8 mouse cellular contexts compared by ENCODE assay signal in genomic region chr6:125009129-125009180, GRCm38 (mm10). TPM values are rescaled to one million over a fixed set of nuclear protein-coding genes. Genes with fewer than 3 reads are reported as not detected.
DNase-seq lines count a peak whose midpoint lies in the region; ATAC-seq and TF ChIP-seq lines count a peak whose summit lies in the region.

Gene Zfp384, plus strand, starts transcription at chr6:125009145.

- DNase-seq in frontal cortex, adult 2 months (ENCODE audit: extremely low spot score in 1 of 2, low spot score in 1 of 2): no peak
- no peak for DNase-seq in frontal cortex, postnatal 36 days (ENCODE audit: low spot score in 2 of 2)
- DNase-seq in adrenal gland, postnatal 14 days: no peak
- no peak for DNase-seq in gastrocnemius, postnatal 25 days
- no peak for DNase-seq in midbrain, embryonic 11.5 days (ENCODE audit: low spot score, missing footprints)
- no peak for DNase-seq in cerebellum, postnatal 14 days
- no peak for DNase-seq in frontal cortex, postnatal 25 days (ENCODE audit: low spot score in 2 of 2)

- H3K9ac ChIP-seq in intestine, postnatal 0 days (ENCODE audit: low read depth, low read length): peak within 1 kb of the TSS; percentile 99
- H3K9ac ChIP-seq in midbrain, embryonic 11.5 days (ENCODE audit: low read length): peak within 1 kb of the TSS; percentile 94

- H3K4me3 ChIP-seq in intestine, postnatal 0 days (ENCODE audit: low read depth, low read length): peak within 1 kb of the TSS; percentile 84
- peak within 1 kb of the TSS; percentile 93 for H3K4me3 ChIP-seq in midbrain, embryonic 11.5 days (ENCODE audit: low read depth, low read length)

- TF ChIP-seq CTCF in intestine, postnatal 0 days (IDR thresholded peaks at IDR 0.05; ENCODE audit: low read depth): no peak

- peaks cover 21% of the 10 kb centered on the region for H3K36me3 ChIP-seq in intestine, postnatal 0 days (ENCODE audit: control insufficient read depth, insufficient read depth)
- 0 out of 2 replicates have a peak, but pooled peaks cover 2% of the 10 kb centered on the region for H3K36me3 ChIP-seq in midbrain, embryonic 11.5 days (ENCODE audit: control insufficient read depth, insufficient read depth, low read length)

- peak within 1 kb of the TSS; percentile 99 for H3K27ac ChIP-seq in intestine, postnatal 0 days (ENCODE audit: low read depth, low read length)
- H3K27ac ChIP-seq in midbrain, embryonic 11.5 days (ENCODE audit: low read depth, low read length): peak within 1 kb of the TSS; percentile 92

- peaks cover 5% of the 10 kb centered on the region; the same call in 1 of the 2 replicates for H3K4me1 ChIP-seq in intestine, postnatal 0 days (replicated peaks; ENCODE audit: control insufficient read depth, insufficient read depth, low read length)
- H3K4me1 ChIP-seq in midbrain, embryonic 11.5 days (ENCODE audit: control insufficient read depth, insufficient read depth, low read length): peaks cover 4% of the 10 kb centered on the region

- no peaks in the 10 kb centered on the region for H3K9me3 ChIP-seq in intestine, postnatal 0 days (ENCODE audit: control insufficient read depth)
- no peaks in the 10 kb centered on the region for H3K9me3 ChIP-seq in midbrain, embryonic 11.5 days (ENCODE audit: control insufficient read depth, low read length)

- WGBS in intestine, postnatal 0 days: 0% methylated on average over 3 of the region's 3 CpGs
- 0% methylated on average over 2 of the region's 3 CpGs for WGBS in midbrain, embryonic 11.5 days

- no peak for ATAC-seq in intestine, postnatal 0 days
- ATAC-seq in midbrain, embryonic 11.5 days (ENCODE audit: low FRiP score): no peak

- peak within 1 kb of the TSS; percentile 74 for H3K4me2 ChIP-seq in intestine, postnatal 0 days (replicated peaks; ENCODE audit: low read depth)
- H3K4me2 ChIP-seq in midbrain, embryonic 11.5 days: peak within 1 kb of the TSS; percentile 67

- no peaks in the 10 kb centered on the region for H3K27me3 ChIP-seq in intestine, postnatal 0 days (replicated peaks; ENCODE audit: control insufficient read depth, insufficient read depth, low read length)
- no peaks in the 10 kb centered on the region for H3K27me3 ChIP-seq in midbrain, embryonic 11.5 days (ENCODE audit: control insufficient read depth, insufficient read depth, low read length)

RNA-seq across cellular contexts. Expression of gene Zfp384, which starts in this region (rescaled TPM):
- polyA plus RNA-seq in frontal cortex, adult 2 months (2012; rRNA removed): 49.5 and 54.7 TPM in 2 replicates
- total RNA-seq in adrenal gland, postnatal 14 days (2021): 47.2 and 50.4 TPM in 2 replicates
- total RNA-seq in gastrocnemius, postnatal 25 days (2021): 10 to 100 TPM; 18.5 to 19.3 TPM
- polyA plus RNA-seq in intestine, postnatal 0 days (2015; fragmentation: Nextera tagmentation; extraction: Ambion mirVana): 8.2 TPM in 2 replicates
- polyA plus RNA-seq in midbrain, embryonic 11.5 days (2014; fragmentation: Nextera tagmentation; extraction: Ambion mirVana): 9.3 and 9.9 TPM in 2 replicates
